ENCODE assay signal across 14 mouse cellular contexts in genomic region chr8:126574882-126575637, GRCm38 (mm10).
"Had no signal": no experiment of that assay in that cellular context is flagged by ENCODE, and none has a peak within 500 bp of the region (broad histone marks: within the 10 kb centered on the region; RNA-seq: fewer than 3 reads in every experiment).

No protein-coding gene starts in this region.

- H3K27ac ChIP-seq: left cerebral cortex, adult 2 months; limb, embryonic 10.5 days; midbrain, embryonic 10.5 days; neural tube, embryonic 13.5 days had no signal

- H3K4me3 ChIP-seq: left cerebral cortex, adult 2 months; limb, embryonic 10.5 days; midbrain, embryonic 10.5 days; neural tube, embryonic 13.5 days had no signal

- H3K9me3 ChIP-seq: limb, embryonic 10.5 days; midbrain, embryonic 10.5 days; neural tube, embryonic 13.5 days had no signal

- DNase-seq: kidney, adult 8-10 months; kidney, postnatal 25 days; lung, embryonic 14.5 days; lung, postnatal 10 days; lung, postnatal 4 days; midbrain, embryonic 14.5 days; retina, postnatal 1 day; thymus, adult 18-20 months; thymus, postnatal 25 days had no signal

- H3K27me3 ChIP-seq: neural tube, embryonic 13.5 days had no signal

- H3K9ac ChIP-seq: lung, embryonic 14.5 days; neural tube, embryonic 13.5 days had no signal

- H3K4me2 ChIP-seq: liver, embryonic 11.5 days; lung, embryonic 14.5 days; neural tube, embryonic 13.5 days had no signal

- H3K36me3 ChIP-seq: limb, embryonic 10.5 days; midbrain, embryonic 10.5 days; neural tube, embryonic 13.5 days had no signal
